8 mouse cellular contexts compared by ENCODE assay signal in genomic region chr17:43077540-43077939, GRCm38 (mm10).
A peak's percentile ranks its signal among the peaks of the same experiment; 100 is the strongest.
DNase-seq lines count a peak whose midpoint lies in the region; ATAC-seq and TF ChIP-seq lines count a peak whose summit lies in the region.

No protein-coding gene starts in this region.

- no peaks in the 10 kb centered on the region for H3K36me3 ChIP-seq in heart, embryonic 12.5 days
- no peaks in the 10 kb centered on the region for H3K36me3 ChIP-seq in forebrain, embryonic 13.5 days (ENCODE audit: poor library complexity, severe bottlenecking)
- no peaks in the 10 kb centered on the region for H3K36me3 ChIP-seq in kidney, postnatal 0 days (ENCODE audit: insufficient read depth, low read length)
- H3K36me3 ChIP-seq in neural tube, embryonic 15.5 days, result no peaks in the 10 kb centered on the region

- intact Hi-C loops in left cerebral cortex, postnatal 25 days (cut with DNase I), result loop anchor here (2.0 kb wide), 1 partner anchor 61 kb away; the partner anchor contains the start of gene Tnfrsf21

- no peaks in the 10 kb centered on the region for H3K27me3 ChIP-seq in heart, embryonic 12.5 days (replicated peaks)
- H3K27me3 ChIP-seq in forebrain, embryonic 13.5 days, result no peaks in the 10 kb centered on the region
- no peaks in the 10 kb centered on the region for H3K27me3 ChIP-seq in kidney, postnatal 0 days (ENCODE audit: insufficient read depth, low read length)
- no peaks in the 10 kb centered on the region for H3K27me3 ChIP-seq in neural tube, embryonic 15.5 days (replicated peaks)

- H3K4me3 ChIP-seq in heart, embryonic 12.5 days, result peak overlapping the region; percentile 24; the same call in 1 of the 2 replicates
- no peak overlapping the region for H3K4me3 ChIP-seq in forebrain, embryonic 13.5 days
- no peak overlapping the region for H3K4me3 ChIP-seq in kidney, postnatal 0 days (replicated peaks; ENCODE audit: low read depth, low read length)
- H3K4me3 ChIP-seq in neural tube, embryonic 15.5 days (replicated peaks), result no peak overlapping the region

- DNase-seq in heart, postnatal 4 days, result no peak
- no peak for DNase-seq in kidney, postnatal 0 days (ENCODE audit: low spot score)
- no peak for DNase-seq in urinary bladder, adult 2 months (ENCODE audit: low spot score)
- no peak for DNase-seq in frontal cortex, postnatal 10 days (ENCODE audit: low spot score in 2 of 2)
- no peak for DNase-seq in left cerebral cortex, postnatal 25 days (ENCODE audit: low spot score in 2 of 2)

- 36% methylated on average over 4 of the region's 4 CpGs for WGBS in heart, embryonic 12.5 days
- 47% methylated on average over 4 of the region's 4 CpGs for WGBS in forebrain, embryonic 13.5 days
- 29% methylated on average over 4 of the region's 4 CpGs for WGBS in kidney, postnatal 0 days
- 53% methylated on average over 4 of the region's 4 CpGs for WGBS in neural tube, embryonic 15.5 days

- peak overlapping the region; percentile 57 for H3K4me2 ChIP-seq in heart, embryonic 12.5 days
- peak overlapping the region; percentile 27; the same call in 1 of the 2 replicates for H3K4me2 ChIP-seq in forebrain, embryonic 13.5 days
- H3K4me2 ChIP-seq in kidney, postnatal 0 days (ENCODE audit: low read length), result peak overlapping the region; percentile 36
- H3K4me2 ChIP-seq in neural tube, embryonic 15.5 days, result no peak overlapping the region

- H3K27ac ChIP-seq in heart, embryonic 12.5 days (ENCODE audit: poor library complexity, severe bottlenecking), result peak overlapping the region; percentile 51; the same call in 1 of the 2 replicates
- H3K27ac ChIP-seq in forebrain, embryonic 13.5 days, result peak overlapping the region; percentile 57; the same call in 1 of the 2 replicates
- peak overlapping the region; percentile 72 for H3K27ac ChIP-seq in kidney, postnatal 0 days
- no peak overlapping the region; the same call in 1 of the 2 replicates for H3K27ac ChIP-seq in neural tube, embryonic 15.5 days (replicated peaks)

- H3K4me1 ChIP-seq in heart, embryonic 12.5 days (replicated peaks), result peaks cover 9% of the 10 kb centered on the region
- H3K4me1 ChIP-seq in forebrain, embryonic 13.5 days, result peaks cover 23% of the 10 kb centered on the region
- peaks cover 9% of the 10 kb centered on the region; the same call in 1 of the 2 replicates for H3K4me1 ChIP-seq in kidney, postnatal 0 days (replicated peaks; ENCODE audit: insufficient read depth, low read length)
- peaks cover 28% of the 10 kb centered on the region for H3K4me1 ChIP-seq in neural tube, embryonic 15.5 days

- peak overlapping the region; percentile 41 for H3K9ac ChIP-seq in heart, embryonic 12.5 days
- H3K9ac ChIP-seq in forebrain, embryonic 13.5 days, result no peak overlapping the region
- 0 out of 2 replicates have a peak overlapping the region, but pooled peaks have one; percentile 38 for H3K9ac ChIP-seq in kidney, postnatal 0 days (ENCODE audit: low read depth, low read length)
- H3K9ac ChIP-seq in neural tube, embryonic 15.5 days (replicated peaks), result no peak overlapping the region

- ATAC-seq in heart, embryonic 12.5 days (ENCODE audit: insufficient number of reproducible peaks, low FRiP score), result peak; percentile 26; the same call in 1 of the 2 replicates
- ATAC-seq in forebrain, embryonic 13.5 days, result no peak
- peak; percentile 42 for ATAC-seq in kidney, postnatal 0 days (replicated peaks; ENCODE audit: low FRiP score, low read depth)
- ATAC-seq in neural tube, embryonic 15.5 days (ENCODE audit: low FRiP score), result peak; percentile 9; the same call in 1 of the 2 replicates

- no peaks in the 10 kb centered on the region for H3K9me3 ChIP-seq in heart, embryonic 12.5 days (replicated peaks)
- H3K9me3 ChIP-seq in forebrain, embryonic 13.5 days (replicated peaks), result no peaks in the 10 kb centered on the region
- no peaks in the 10 kb centered on the region for H3K9me3 ChIP-seq in kidney, postnatal 0 days (replicated peaks; ENCODE audit: low read length)
- no peaks in the 10 kb centered on the region for H3K9me3 ChIP-seq in neural tube, embryonic 15.5 days (replicated peaks)

- TF ChIP-seq CTCF in kidney, postnatal 0 days (IDR thresholded peaks at IDR 0.05; ENCODE audit: low read depth), result no peak

Comparison
In these comparisons a context has a peak if more than half of its experiments do, and no peak if none do; other contexts are left out.
1. H3K9ac ChIP-seq: peak in heart, embryonic 12.5 days (single experiment) and kidney, postnatal 0 days (single experiment); none in forebrain, embryonic 13.5 days (single experiment) and neural tube, embryonic 15.5 days (single experiment).